Mouse (Mus musculus) urinary bladder, postnatal 4 days (tissue): ENCODE measurements around the gene Fsip1.

ENCODE experiments used
- DNase-seq, 2 experiments: peaks; one replicate each; pipeline ENCODE4 v3.0.0; 2021 to 2022; ENCODE audit warnings: low spot score in 2 of 2

Gene Fsip1

DNA sequence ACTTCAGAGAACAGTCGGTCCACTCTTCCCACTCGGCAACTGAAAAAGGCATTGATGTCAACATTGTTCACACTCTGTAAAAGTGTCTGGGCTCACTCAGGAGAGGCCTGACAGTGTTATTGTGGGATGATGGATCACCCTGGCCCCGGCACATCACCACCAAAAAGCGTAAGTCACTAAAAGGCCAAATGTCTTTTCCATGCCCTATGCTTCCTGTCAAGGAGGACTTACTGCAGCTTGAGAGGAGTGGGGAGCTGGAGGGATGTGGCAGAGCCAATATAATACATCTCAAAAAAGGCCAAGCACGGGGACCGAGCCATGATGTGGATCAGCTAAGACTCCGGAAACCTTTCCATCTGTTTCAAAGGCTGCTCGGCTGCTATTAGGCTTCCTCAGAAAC is 2.2 kb downstream of the Fsip1 start:
- DNase-seq, result no peak

DNA sequence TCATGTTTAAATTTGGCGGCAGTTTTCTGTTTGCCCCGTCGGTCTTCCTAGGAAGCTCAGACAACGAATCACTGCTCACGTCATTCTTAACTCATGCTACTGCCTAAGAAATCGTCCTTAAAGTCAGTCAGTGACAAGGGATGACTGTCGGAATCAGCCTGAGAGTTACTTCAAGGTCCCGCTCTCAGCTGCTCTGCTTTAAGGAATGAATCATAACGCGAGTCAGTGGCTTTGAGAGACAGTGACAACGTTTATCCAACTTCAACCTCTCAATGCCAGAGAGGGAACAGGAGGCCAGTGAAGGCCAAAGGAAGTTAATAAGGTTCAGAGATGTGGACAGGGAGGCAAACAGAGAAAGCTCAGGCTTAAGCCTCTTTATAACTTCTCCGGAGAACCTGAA is 7.8 kb downstream of the Fsip1 start:
- DNase-seq, result no peak

DNA sequence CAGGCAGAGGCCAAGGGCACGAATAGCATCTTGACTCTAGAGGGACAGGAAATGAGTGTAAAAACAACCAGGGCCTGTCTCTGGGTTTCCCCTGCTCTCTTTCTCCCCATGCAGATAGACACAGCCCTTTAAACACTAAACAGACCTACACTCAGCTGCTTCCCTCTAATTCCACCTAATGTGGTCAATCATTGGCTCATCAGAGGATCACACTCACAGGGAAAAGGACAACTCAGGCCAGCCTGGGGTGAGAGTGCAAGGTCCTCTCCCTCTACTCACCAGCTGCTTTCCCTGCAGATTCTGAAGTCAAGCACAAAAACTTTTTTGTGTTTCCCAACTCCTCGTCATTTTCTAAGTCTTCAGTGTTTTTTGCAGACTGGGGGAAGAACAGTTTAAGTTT is 8.8 kb downstream of the Fsip1 start:
- DNase-seq, result no peak

DNA sequence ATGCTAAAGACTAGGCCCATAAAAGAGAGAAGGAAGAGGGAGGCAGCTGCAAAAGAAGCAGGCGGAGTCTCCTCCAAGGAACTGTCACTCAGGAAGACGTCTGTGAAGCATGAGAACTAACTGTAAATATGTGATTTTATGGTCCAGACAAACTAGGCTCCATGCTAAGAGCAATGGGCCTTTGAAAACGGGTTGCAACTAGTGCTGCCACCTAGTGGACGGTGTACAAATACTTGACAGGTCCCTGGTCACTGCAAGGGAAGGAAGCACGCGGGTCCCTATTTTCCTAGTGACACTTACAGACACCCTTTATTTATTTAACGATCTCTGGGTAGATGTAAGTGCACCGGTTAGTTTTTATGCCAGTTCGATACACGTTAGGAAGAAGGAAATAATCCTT is 10.9 kb downstream of the Fsip1 start:
- peak; percentile 31 to 80 for DNase-seq

DNA sequence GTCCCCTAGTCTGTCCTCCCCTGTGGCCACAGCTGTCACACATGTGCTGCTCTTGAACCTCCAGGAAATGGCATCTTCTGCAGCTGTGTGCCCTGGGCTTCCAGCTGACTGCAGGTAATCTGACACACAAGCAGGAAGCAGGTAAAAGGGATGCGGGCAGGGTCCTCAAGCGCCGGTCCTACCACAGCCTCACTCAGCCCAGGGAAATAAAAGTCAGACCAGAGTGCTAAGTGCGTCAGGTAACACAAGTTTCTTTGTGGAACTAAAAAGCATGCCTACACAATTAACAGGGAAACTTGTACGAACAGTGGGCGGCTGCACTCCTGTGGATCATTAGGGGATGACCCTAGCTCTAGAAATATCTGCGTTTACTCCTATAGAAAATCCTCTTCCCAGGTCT is 20.6 kb downstream of the Fsip1 start:
- no peak for DNase-seq

DNA sequence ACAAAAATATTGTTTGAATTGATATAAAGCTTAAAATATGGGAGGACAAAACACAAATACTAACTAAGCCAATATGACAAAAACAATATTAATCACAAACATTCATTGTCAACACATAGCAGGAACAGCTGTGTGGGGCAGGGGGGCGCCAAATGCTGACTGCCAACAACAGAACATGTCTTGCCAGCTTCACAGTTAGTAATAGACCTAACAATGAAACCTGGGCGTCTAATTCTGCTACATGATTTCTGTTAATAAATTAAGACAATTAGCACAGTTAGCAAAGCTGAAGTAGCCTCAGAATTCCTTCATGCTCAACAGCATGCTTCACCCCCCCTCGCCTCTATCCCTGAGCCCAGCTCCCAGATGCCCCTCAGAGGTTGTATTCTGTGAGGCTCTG is 21.2 kb downstream of the Fsip1 start:
- DNase-seq, result no peak

DNA sequence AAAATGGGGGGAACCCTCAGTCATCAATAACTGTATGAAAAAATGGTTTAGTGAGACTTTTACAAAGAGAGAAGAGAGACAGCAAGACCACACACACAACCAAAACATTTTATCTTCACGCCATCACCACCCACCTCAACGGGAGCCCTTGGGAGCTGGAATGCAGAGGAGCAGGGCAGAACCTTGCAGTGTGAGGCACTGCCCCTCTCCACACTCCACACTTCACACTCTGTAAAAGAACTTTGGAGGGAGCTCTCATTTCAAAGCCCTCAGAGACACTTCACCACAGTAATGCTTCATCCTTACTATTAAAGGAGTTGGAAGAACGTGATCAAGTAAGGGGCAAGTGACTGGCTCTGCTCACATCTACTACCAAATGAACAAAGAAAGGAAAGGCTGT is 26.2 kb downstream of the Fsip1 start:
- no peak for DNase-seq

DNA sequence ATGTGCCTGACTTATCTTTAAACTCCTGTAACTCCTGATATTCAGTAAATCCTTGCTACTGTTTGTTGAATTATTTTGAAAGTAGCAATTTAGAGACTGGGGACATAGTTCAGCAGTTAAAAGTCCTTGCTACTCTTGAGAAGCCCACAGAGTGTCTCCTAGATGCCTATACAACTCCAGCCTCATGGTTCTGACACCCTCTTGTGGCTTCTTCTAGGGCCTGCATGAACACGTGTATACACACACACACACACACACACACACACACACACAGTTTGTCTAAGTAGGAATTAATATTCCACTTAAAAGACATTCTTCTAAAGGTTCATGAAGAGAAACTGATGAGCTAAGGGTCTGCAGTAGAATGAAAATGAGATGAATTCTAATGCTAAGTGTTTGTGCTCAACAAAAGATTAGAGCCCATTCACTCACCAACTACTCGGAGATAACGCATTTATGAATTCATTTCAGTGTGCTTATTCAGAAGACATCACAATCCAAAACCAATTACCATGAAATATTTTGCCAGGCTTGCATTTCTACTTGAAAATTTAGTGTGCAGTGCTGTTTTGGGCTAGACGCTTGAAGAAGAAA is 28.2 kb downstream of the Fsip1 start:
- no peak for DNase-seq

DNA sequence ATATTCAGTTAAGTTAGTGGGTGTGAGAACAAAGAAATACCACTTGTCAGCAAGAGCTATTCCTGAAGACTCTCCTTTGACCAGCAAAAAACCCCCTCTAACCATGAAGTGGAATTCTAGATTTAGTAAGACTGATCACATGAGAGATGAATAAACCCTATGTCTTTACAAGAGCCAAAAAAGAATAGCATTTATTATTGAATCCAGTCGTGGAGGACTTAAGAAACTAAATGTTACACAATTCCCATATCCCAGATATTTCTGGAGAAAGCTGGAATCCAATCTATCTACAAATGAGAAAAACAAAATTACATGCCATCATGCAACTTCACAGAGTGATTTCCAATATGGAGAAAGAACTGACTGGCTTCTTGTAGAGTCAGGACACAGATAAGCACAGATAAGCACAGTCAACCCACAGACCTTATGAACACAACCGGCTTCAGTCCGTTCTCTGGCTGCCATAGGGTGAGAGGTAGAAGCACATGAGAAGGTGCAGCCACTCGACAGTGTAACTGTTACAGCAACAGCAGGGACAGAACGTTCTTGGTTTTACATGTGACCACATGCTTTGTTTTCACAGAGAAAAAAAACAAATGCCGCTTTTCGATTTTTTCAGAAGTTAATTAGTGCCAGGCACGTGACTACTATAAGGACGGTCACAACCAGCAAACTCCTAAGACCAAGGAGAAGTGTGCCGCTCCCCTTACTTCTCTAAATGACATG is 31.3 kb downstream of the Fsip1 start:
- peak in 1 of 2 experiments; percentile 28 for DNase-seq

DNA sequence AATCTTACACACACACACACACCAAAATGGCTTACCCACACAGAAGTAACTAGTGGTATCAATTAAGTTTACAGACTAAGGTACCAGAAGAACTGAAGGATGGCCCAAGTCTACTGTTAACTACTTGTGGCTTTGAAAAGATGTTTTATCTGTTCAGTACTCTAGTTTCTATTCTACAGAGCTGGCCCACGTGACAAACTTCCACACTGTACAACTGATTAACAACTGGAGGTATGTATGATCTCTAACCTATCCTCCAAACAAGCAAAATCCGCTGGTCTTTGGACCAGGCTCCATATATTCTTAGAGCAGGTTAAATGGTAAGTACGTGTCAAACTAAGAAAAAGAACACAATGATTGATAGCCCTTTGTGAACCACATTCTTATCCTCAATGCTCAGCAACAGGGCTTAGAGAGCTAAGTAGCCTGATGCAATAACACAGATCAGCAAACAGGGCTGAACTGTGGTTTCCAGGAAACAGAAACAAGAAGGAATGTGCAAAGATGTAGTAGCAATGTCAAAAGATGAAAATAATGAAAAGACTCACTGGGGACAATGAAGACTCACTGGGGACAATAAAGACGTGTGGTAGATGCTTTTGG is 38.7 kb downstream of the Fsip1 start:
- DNase-seq, result no peak

DNA sequence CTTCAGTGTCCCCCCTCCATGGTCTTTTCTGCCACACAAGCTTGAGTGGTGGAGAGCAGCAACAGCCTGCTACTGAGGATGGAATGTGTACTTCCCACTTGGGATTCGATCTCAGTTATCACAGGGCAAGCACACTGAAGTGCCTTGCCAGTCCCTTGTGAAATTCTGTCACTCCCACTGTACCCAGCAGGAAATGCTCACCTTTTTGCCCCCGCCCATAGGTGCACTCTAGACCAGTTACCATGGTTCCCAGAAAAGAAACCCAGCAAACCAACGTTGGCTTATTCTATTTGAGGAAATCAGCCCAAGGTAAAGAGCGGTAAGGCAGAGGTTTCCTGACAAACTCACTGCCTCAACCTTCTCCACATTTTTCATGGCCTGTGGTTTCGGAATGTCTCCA is 47.1 kb downstream of the Fsip1 start:
- no peak for DNase-seq

DNA sequence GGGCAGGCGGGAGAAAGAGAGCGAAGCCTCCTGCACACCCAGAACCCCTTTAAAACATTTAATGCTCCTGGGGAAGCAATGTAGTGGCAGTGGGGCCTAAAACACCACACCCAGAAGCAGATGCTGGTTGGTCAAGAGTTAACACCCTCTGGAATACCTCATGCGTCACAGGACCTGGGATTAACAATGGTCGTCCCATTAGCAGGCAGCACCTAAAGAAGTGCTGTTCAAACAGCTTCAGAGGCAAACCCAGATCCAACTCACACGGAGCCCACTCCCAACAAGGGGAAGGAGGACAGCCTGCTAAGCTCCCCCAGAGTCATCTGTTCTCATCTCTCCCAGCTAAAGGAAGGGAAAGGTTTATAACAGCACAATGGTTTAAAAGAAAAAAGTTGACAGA is 48.1 kb downstream of the Fsip1 start:
- no peak for DNase-seq

DNA sequence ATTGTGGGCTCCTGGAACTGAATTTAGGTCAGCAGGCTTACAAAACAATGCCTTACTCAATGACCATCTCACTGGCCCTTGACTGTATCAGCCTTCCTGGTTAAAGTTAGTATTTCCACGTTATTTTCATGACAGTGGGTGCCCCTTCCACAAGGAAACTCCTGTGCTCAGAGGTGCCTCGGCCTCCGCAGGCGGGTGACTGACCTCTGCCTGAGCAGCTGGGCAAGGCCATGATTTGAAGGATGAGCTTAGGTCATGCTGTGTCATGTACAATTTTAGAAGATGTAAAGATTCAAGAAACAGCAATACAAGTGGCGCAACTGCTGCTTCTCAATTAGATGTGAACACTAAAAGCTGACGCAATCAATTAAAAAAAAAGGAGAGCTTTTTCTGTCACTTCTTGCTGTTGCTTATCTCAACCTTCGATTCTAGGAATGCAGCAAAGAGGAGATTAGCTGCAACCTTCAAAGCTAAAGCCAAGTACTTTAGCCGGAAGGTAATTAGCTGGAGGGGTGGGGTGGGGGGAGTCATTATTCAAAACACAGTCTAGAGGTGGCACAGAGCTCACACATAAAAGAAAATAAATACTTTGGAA is 50.7 kb downstream of the Fsip1 start:
- DNase-seq, result no peak

DNA sequence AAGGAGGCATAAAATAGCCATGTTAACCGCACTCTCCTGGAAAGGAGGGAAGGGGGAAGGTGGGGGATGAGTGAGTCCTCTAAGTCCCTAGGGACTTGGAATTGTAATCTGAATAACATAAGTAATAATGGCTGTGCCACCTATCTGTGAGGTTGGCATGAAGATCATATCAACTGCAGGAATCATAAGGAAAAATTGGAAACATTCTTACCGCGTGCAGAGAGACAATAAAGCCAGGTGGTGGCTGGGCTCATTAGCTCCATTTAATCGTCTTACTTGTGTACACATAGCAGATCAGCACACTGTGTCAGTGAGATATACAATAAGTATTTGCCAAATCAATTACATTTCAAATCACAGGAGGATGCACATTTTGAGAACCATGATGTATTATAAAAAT is 52.1 kb downstream of the Fsip1 start:
- no peak for DNase-seq

DNA sequence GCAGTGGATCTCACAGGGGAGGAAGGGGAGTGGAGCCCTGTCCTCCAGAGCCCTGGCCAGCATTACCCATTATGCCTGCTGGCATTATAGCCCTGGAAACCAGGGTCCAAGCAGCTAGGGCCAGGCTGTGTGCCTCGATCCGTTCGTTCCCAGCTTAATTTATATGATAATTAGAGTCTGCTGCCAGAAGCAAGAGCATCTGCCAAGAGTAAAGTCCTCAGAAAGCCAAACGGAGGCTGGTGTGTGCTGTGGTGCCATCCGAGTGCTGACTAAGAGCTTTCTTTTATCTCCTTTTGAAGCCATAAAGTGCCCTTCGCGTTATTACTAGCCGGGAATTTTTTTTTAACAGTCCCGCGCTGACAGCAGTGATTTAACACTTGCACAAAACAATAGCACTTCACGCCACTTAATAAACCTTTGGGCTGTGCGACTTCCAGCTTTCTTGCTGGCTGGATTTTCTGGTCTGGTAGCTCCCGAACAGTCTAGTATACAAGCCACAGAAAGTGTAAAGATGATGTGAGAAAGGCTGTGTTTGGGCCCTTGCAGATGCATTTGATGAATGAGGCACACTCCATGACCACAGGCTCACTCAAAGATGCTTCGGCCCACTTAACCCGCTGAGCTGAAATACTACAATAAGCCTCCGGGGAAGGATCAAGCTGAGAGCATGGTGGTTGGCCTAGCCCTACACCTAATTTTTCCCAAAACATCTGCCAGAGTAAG is 52.9 kb downstream of the Fsip1 start:
- DNase-seq, result no peak

DNA sequence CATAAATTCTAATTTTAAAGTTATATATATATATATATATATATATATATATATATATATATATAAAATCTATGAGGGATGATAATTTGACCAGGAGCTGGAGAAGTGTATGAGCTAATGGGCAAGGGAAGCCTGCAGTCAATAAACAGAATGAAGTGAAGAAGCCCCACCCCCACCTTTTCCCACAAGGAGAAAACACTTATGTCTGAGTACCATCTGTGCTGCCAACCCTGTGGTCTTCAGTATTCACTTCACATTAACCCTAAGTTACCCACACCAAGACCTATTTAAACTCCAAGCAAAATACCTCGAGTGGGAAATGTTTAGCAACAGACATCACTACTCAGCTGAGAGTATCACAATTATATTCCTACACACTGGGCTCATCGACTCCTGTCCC is 53.8 kb downstream of the Fsip1 start:
- no peak for DNase-seq

DNA sequence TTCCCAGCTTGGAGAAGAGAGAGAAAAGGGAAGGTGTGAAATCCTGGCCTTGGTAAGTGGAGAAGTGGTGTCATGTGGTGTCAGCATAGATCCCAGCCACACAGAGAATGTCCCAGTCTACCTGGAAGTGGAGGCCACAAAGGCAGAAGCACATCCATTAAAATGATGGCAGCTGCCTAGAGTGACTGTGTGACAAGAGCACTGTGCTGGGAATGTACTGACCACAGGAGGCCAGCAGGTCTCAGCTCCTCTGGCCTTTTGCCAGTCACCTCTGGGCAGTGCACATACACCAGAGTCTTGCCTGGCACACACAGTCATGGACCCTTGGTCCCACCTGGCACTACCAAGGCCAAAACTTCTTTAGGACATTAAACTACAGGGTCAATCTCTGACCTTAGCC is 54.8 kb downstream of the Fsip1 start:
- DNase-seq, result no peak

DNA sequence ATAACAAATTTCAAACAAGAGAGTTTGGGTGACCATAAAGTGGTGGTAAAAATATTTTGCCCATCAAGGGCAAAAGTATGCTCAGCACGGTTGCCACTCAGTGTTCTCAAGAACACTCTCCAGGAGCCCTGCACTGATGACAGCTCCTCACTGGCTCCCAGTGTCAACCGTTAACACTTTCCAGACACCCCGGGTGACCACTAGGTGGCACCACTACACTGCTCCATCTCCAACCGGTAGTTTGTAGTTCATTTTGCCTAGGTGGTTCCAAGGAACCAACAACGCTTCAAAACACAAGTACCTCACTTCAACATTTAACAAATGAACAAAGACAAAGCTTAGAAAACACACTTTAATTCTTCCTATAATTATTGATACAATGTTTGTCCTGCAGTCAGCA is 56.9 kb downstream of the Fsip1 start:
- DNase-seq, result peak; percentile 49 to 74

DNA sequence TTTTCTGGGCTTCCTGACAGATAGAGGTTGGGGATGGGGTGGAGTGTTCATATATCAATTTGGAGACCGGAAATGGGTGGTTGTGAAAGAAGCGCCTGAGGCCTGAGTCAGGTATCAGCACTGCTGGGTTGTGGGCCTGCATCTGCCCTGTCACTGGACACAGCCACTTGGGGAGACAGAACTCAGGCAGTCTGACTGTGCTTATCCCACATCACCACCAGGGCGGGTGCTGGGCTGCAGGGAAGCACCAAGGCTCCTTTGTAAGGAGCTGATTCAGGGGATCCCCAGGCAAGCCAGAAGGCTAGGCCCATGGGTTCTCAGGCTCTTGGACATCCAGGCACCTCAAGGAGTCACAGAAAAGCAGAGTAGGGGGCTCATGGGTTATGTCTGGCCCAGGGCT is 59.8 kb downstream of the Fsip1 start:
- no peak for DNase-seq

DNA sequence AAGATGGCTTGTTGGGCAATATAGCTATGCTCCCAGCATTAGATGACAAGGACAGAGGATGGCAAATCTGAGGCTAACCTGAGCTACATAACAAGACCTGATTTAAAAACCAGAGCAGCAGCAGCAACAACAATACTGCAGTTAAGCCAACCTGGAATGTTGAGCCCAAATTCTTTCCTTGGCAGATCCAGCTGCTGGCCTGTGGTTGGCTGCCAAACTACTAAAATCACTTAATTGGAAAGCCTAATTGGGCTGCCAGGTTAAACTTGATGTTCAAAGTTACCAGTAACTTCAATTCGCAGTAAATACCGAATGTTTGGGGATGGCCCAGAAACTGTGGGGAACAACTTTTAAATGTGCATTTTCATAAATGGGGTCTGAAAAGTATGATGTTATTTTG is 74.6 kb downstream of the Fsip1 start:
- no peak for DNase-seq

DNA sequence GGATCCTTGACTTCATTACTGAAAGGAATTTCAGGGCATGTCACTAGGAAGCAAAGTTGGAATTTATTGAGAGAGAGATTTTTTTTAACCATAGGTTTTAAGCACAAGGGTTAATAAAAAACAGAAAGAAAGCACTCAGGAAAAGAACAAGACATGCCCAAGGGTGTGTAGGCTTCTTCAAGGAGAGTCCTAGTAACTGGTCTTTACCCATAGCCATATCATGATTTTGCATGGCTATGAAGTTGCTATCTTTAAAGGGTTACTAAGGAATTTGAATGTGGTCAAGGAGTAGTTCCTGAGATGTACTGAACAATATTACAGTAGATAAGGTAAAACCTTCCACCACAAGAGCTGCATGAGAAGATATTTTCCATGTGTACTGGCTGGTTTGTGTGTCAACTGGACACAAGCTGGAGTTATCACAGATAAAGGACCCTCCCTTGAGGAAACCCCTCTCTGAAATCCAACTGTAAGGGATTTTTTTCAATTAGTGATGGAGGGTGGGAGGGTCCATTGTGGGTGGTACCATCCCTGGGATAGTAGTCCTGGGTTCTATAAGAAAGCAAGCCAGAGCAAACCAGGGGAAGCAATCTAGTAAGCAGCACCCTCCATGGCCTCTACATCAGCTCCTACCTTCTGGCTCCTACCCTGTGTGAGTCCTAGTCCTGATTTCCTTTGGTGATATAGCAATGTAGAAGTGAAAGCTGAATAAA is 76.7 kb downstream of the Fsip1 start:
- no peak for DNase-seq

DNA sequence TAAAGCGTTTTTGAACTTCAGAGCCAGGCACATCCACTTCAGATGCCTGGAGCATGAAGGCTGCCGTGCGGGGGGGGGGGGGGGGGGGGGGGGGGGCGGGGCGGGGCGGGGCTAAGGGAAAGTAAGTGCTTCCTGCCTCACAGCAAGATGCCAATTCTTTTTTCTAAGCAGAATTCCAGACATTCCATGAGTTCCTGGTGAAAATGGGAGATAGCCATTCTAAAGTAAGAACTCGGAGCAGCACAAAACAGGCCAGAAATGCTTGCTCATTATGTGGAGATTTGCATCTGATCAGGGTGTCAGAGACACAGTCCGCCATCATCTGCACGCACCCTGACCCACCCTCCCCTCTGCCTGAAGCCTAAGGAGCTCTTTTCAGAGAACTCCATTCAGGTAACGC is 77.3 kb downstream of the Fsip1 start:
- no peak for DNase-seq
